Mouse (Mus musculus): ENCODE measurements around the gene S100a6. TPM values are rescaled to one million over a fixed set of nuclear protein-coding genes. Genes with fewer than 3 reads are reported as not detected.

Gene S100a6
- 62.1 to 83.5 TPM (median 70.4 TPM) in 4 replicates for total RNA-seq (2023; ENCODE audit: inconsistent age)

GRCm38 (mm10) chr3:90612728-90613291 lies at the start of gene S100a6:
Gene S100a6 (plus strand): TSS chr3:90612882.

GRCm38 (mm10) chr3:90589947-90590346 lies 22.7 kb upstream of the S100a6 start, which contains the start of gene S100a2:
Gene S100a2 (plus strand): TSS chr3:90590247.

GRCm38 (mm10) chr3:90601486-90602110 lies 11.1 kb upstream of the S100a6 start, which contains the start of gene Gm42674:
Gene Gm42674 (plus strand): TSS chr3:90601904.

GRCm38 (mm10) chr3:90603623-90604022 lies 9.1 kb upstream of the S100a6 start, which contains the start of gene S100a4:
Gene S100a4 (plus strand): TSS chr3:90603771.

GRCm38 (mm10) chr3:90608223-90608622 lies 4.5 kb upstream of the S100a6 start, which contains the start of gene S100a5:
Gene S100a5 (plus strand): TSS chr3:90608523.

GRCm38 (mm10) chr3:90653717-90654116 lies 41.0 kb downstream of the S100a6 start, which contains the start of gene S100a7a:
Gene S100a7a (plus strand): TSS chr3:90654017.

GRCm38 (mm10) chr3:90668846-90669245 lies 56.2 kb downstream of the S100a6 start, which contains the start of gene S100a8:
Gene S100a8 (plus strand): TSS chr3:90668978.

Other genes starting within 250 kb of the S100a6 start
- 0.99 to 2.0 TPM (median 1.6 TPM) in 4 replicates for gene Slc27a3, start 222.9 kb upstream of the S100a6 start, total RNA-seq (2023; ENCODE audit: inconsistent age)
- gene Ints3, start 179.3 kb upstream of the S100a6 start, total RNA-seq (2023; ENCODE audit: inconsistent age): 50.8 to 61.1 TPM (median 56.2 TPM) in 4 replicates
- gene Npr1, start 147.0 kb upstream of the S100a6 start, total RNA-seq (2023; ENCODE audit: inconsistent age): 0.83 TPM in 1 of 4 replicates, not detected in the others
- gene Ilf2, start 136.8 kb upstream of the S100a6 start, total RNA-seq (2023; ENCODE audit: inconsistent age): 85.5 to 94.6 TPM (median 90.6 TPM) in 4 replicates
- gene Snapin, start 121.8 kb upstream of the S100a6 start, total RNA-seq (2023; ENCODE audit: inconsistent age): 52.9 to 66.8 TPM (median 60.9 TPM) in 4 replicates
- 188 to 206 TPM (median 192 TPM) in 4 replicates for gene Chtop, start 103.4 kb upstream of the S100a6 start, total RNA-seq (2023; ENCODE audit: inconsistent age)
- gene S100a1, start 98.5 kb upstream of the S100a6 start, total RNA-seq (2023; ENCODE audit: inconsistent age): 1.0 to 1.6 TPM in 2 of 4 replicates, not detected in the others
- gene S100a13, start 98.4 kb upstream of the S100a6 start, total RNA-seq (2023; ENCODE audit: inconsistent age): 17.0 to 22.0 TPM (median 19.6 TPM) in 4 replicates
- 0.48 to 1.3 TPM (median 0.83 TPM) in 3 of 4 replicates, not detected in the other for gene S100a14, start 86.0 kb upstream of the S100a6 start, total RNA-seq (2023; ENCODE audit: inconsistent age)
- gene S100a16, start 75.6 kb upstream of the S100a6 start, total RNA-seq (2023; ENCODE audit: inconsistent age): not detected in 4 replicates
- 0.27 to 1.6 TPM (median 0.86 TPM) in 3 of 4 replicates, not detected in the other for gene S100a3, start 52.3 kb upstream of the S100a6 start, total RNA-seq (2023; ENCODE audit: inconsistent age)
- not detected in 4 replicates for gene S100a2, start 22.6 kb upstream of the S100a6 start, total RNA-seq (2023; ENCODE audit: inconsistent age)
- 3.3 TPM in 1 of 4 replicates, not detected in the others for gene Gm42674, start 11.0 kb upstream of the S100a6 start, total RNA-seq (2023; ENCODE audit: inconsistent age)
- 51.7 to 70.7 TPM (median 60.6 TPM) in 4 replicates for gene S100a4, start 9.1 kb upstream of the S100a6 start, total RNA-seq (2023; ENCODE audit: inconsistent age)
- gene S100a5, start 4.4 kb upstream of the S100a6 start, total RNA-seq (2023; ENCODE audit: inconsistent age): 2.0 to 6.8 TPM (median 4.0 TPM) in 4 replicates
- not detected in 4 replicates for gene S100a7a, start 41.1 kb downstream of the S100a6 start, total RNA-seq (2023; ENCODE audit: inconsistent age)
- 4.9 to 7.9 TPM (median 6.2 TPM) in 4 replicates for gene S100a8, start 56.1 kb downstream of the S100a6 start, total RNA-seq (2023; ENCODE audit: inconsistent age)
- 5.4 to 8.4 TPM (median 7.1 TPM) in 4 replicates for gene S100a9, start 82.8 kb downstream of the S100a6 start, total RNA-seq (2023; ENCODE audit: inconsistent age)
- gene Pglyrp4, start 114.0 kb downstream of the S100a6 start, total RNA-seq (2023; ENCODE audit: inconsistent age): not detected in 4 replicates
- gene Gm5849, start 165.0 kb downstream of the S100a6 start, total RNA-seq (2023; ENCODE audit: inconsistent age): not detected in 4 replicates

Measured in B cell, adult (primary cell).